In the genomic region with DNA sequence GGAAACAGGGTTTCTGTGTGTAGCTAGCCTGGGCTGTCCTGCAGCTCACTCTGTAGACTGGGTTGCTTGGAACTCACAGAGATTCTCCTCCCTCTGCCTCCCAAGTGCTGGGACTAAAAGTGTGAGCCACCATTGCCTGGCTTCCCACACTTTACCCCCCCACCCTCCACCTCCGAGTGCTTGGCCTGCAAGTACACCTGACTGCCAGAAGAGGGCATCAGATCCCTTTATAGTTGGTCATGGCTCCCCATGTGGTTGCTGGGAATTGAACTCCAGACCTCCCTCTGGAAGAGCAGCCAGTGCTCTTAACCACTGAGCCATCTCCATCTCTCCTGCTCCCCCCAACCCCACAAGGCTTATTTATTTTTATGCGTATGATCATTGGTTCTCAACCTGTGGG, we compare ENCODE assay signal across 10 mouse cellular contexts. TPM values are rescaled to one million over a fixed set of nuclear protein-coding genes. Genes with fewer than 3 reads are reported as not detected.
DNase-seq lines count a peak whose midpoint lies in the region; ATAC-seq and TF ChIP-seq lines count a peak whose summit lies in the region.
"Had no signal": no experiment of that assay in that cellular context is flagged by ENCODE, and none has a peak within 500 bp of the region (broad histone marks: within the 10 kb centered on the region; RNA-seq: fewer than 3 reads in every experiment).

No protein-coding gene starts in this region.

- ATAC-seq in heart, embryonic 11.5 days (replicated peaks; ENCODE audit: insufficient number of reproducible peaks, low FRiP score, low TSS enrichment): no peak
- peak; percentile 54 for ATAC-seq in Patski
- ATAC-seq in inflammation-experienced regulatory T-cells, adult 6 months: peak; percentile 85

- no peaks in the 10 kb centered on the region for H3K36me3 ChIP-seq in heart, embryonic 11.5 days (ENCODE audit: control insufficient read depth, insufficient read depth, low read length)
- H3K36me3 ChIP-seq in megakaryocyte, embryonic 14.5 days (replicated peaks; ENCODE audit: low read length): no peaks in the 10 kb centered on the region
- H3K36me3 ChIP-seq: embryonic facial prominence, embryonic 13.5 days had no signal

- no peak overlapping the region for H3K4me2 ChIP-seq in heart, embryonic 11.5 days
- H3K4me2 ChIP-seq: embryonic facial prominence, embryonic 13.5 days had no signal

- DNase-seq in heart, adult 18-20 months: peak; percentile 16 to 28
- DNase-seq in B cell, adult 2 months: peak; percentile 47 to 50
- DNase-seq in Patski (ENCODE audit: low read depth, low spot score): no peak
- DNase-seq in gastrocnemius, postnatal 4 days (ENCODE audit: low spot score in 2 of 2): no peak
- no peak for DNase-seq in frontal cortex, adult 2 months (ENCODE audit: extremely low spot score in 1 of 2, low spot score in 1 of 2)

- CTCF ChIA-PET in Patski (lab: Charles Lee): interaction anchor here (1.1 kb wide), 1 partner anchor 11 kb away, joined by 4 read pairs; no protein-coding TSS in a partner anchor

- H3K9me3 ChIP-seq in heart, embryonic 11.5 days (replicated peaks; ENCODE audit: control insufficient read depth, low read length): no peaks in the 10 kb centered on the region
- no peaks in the 10 kb centered on the region for H3K9me3 ChIP-seq in megakaryocyte, embryonic 14.5 days
- H3K9me3 ChIP-seq: embryonic facial prominence, embryonic 13.5 days had no signal

- H3K4me3 ChIP-seq in heart, embryonic 11.5 days (ENCODE audit: low read depth, low read length): no peak overlapping the region
- H3K4me3 ChIP-seq in megakaryocyte, embryonic 14.5 days (replicated peaks): peak overlapping the region; percentile 14
- H3K4me3 ChIP-seq: embryonic facial prominence, embryonic 13.5 days; myocyte had no signal

- H3K9ac ChIP-seq in heart, embryonic 11.5 days (ENCODE audit: low read depth, low read length): no peak overlapping the region
- H3K9ac ChIP-seq: embryonic facial prominence, embryonic 13.5 days had no signal

- TF ChIP-seq CTCF in Patski (IDR thresholded peaks at IDR 0.05): peak; percentile 73

- in situ Hi-C loops in Patski (cut with MboI; ENCODE audit: low pct_unique_long_range_greater_than_20kb): no loop called here

- H3K27me3 ChIP-seq in heart, embryonic 11.5 days (ENCODE audit: control insufficient read depth, insufficient read depth, low read length): no peaks in the 10 kb centered on the region
- H3K27me3 ChIP-seq in Patski: no peaks in the 10 kb centered on the region
- no peaks in the 10 kb centered on the region for H3K27me3 ChIP-seq in megakaryocyte, embryonic 14.5 days (replicated peaks)
- H3K27me3 ChIP-seq: embryonic facial prominence, embryonic 13.5 days had no signal

- H3K27ac ChIP-seq in heart, embryonic 11.5 days (ENCODE audit: low read depth, low read length): no peak overlapping the region
- H3K27ac ChIP-seq: embryonic facial prominence, embryonic 13.5 days had no signal

- POLR2A ChIA-PET in Patski (lab: Charles Lee): interaction anchor here (0.6 to 0.7 kb wide), 2 partner anchors 26 to 49 kb away, joined by 4 to 5 read pairs; no protein-coding TSS in a partner anchor

- H3K4me1 ChIP-seq in heart, embryonic 11.5 days (ENCODE audit: control insufficient read depth, insufficient read depth, low read length): no peaks in the 10 kb centered on the region
- H3K4me1 ChIP-seq in megakaryocyte, embryonic 14.5 days: peaks cover 33% of the 10 kb centered on the region

- 37% methylated on average over 2 of the region's 2 CpGs for WGBS in heart, embryonic 11.5 days (ENCODE audit: insufficient replicate concordance)

RNA-seq across cellular contexts. Expression of a gene that starts 5.7 kb away (rescaled TPM):
- 1 to 10 TPM in 1 of 2 experiments, under 1 TPM in 1; 0.45 to 1.1 TPM for total RNA-seq in heart, adult 18-20 months (2021)
- polyA plus RNA-seq in heart, embryonic 11.5 days (2014; fragmentation: Nextera tagmentation; extraction: Ambion mirVana): 1.0 and 2.4 TPM in 2 replicates
- 5.8 TPM for polyA plus RNA-seq in Patski (2021)
- 1 to 10 TPM in 1 of 3 experiments, not detected in 2; 1.8 TPM for polyA plus RNA-seq in inflammation-experienced regulatory T-cells, adult 6 months (2017; shearing (Covaris generic))
- 2.4 TPM in 1 of 2 replicates, not detected in the other for polyA plus RNA-seq in megakaryocyte, embryonic 14.5 days (2012; ENCODE audit: insufficient read depth, low replicate concordance)
- 1 to 10 TPM; 1.5 to 1.8 TPM for total RNA-seq in gastrocnemius, postnatal 4 days (2021)
- polyA plus RNA-seq in frontal cortex, adult 2 months (2012; rRNA removed): 4.1 and 4.7 TPM in 2 replicates

RNA-seq across cellular contexts. Expression of a gene that starts 15.7 kb away (rescaled TPM):
- total RNA-seq in heart, adult 18-20 months (2021): 10 to 100 TPM; 14.3 to 14.7 TPM
- 0.32 and 0.42 TPM in 2 replicates for polyA plus RNA-seq in heart, embryonic 11.5 days (2014; fragmentation: Nextera tagmentation; extraction: Ambion mirVana)
- 4.4 TPM for polyA plus RNA-seq in Patski (2021)
- polyA plus RNA-seq in inflammation-experienced regulatory T-cells, adult 6 months (2017; shearing (Covaris generic)): under 1 TPM; 0.23 to 0.52 (median 0.38) TPM
- polyA plus RNA-seq in megakaryocyte, embryonic 14.5 days (2012; ENCODE audit: insufficient read depth, low replicate concordance): 0.19 TPM in 1 of 2 replicates, not detected in the other
- 10 to 100 TPM; 85.0 to 98.6 TPM for total RNA-seq in gastrocnemius, postnatal 4 days (2021)
- polyA plus RNA-seq in frontal cortex, adult 2 months (2012; rRNA removed): 28.0 and 35.5 TPM in 2 replicates

RNA-seq across cellular contexts. Expression of a gene that starts 18.5 kb away (rescaled TPM):
- under 1 TPM; 0.46 to 0.69 TPM for total RNA-seq in heart, adult 18-20 months (2021)
- 4.8 and 5.8 TPM in 2 replicates for polyA plus RNA-seq in heart, embryonic 11.5 days (2014; fragmentation: Nextera tagmentation; extraction: Ambion mirVana)
- 4.0 TPM for polyA plus RNA-seq in Patski (2021)
- 1 to 10 TPM in 2 of 3 experiments, under 1 TPM in 1; 0.60 to 2.3 (median 1.5) TPM for polyA plus RNA-seq in inflammation-experienced regulatory T-cells, adult 6 months (2017; shearing (Covaris generic))
- polyA plus RNA-seq in megakaryocyte, embryonic 14.5 days (2012; ENCODE audit: insufficient read depth, low replicate concordance): 2.8 TPM in 1 of 2 replicates, not detected in the other
- total RNA-seq in gastrocnemius, postnatal 4 days (2021): 1 to 10 TPM; 1.5 to 2.0 TPM
- 6.1 and 7.5 TPM in 2 replicates for polyA plus RNA-seq in frontal cortex, adult 2 months (2012; rRNA removed)

RNA-seq across cellular contexts. Expression of a gene that starts 26.8 kb away (rescaled TPM):
- 1,000 to 10,000 TPM; 1,175 to 1,318 TPM for total RNA-seq in heart, adult 18-20 months (2021)
- 871 and 955 TPM in 2 replicates for polyA plus RNA-seq in heart, embryonic 11.5 days (2014; fragmentation: Nextera tagmentation; extraction: Ambion mirVana)
- polyA plus RNA-seq in Patski (2021): 686 TPM
- 100 to 1,000 TPM; 317 to 466 (median 338) TPM for polyA plus RNA-seq in inflammation-experienced regulatory T-cells, adult 6 months (2017; shearing (Covaris generic))
- 915 and 1,909 TPM in 2 replicates for polyA plus RNA-seq in megakaryocyte, embryonic 14.5 days (2012; ENCODE audit: insufficient read depth, low replicate concordance)
- total RNA-seq in gastrocnemius, postnatal 4 days (2021): 100 to 1,000 TPM; 413 to 416 TPM
- 775 and 986 TPM in 2 replicates for polyA plus RNA-seq in frontal cortex, adult 2 months (2012; rRNA removed)

RNA-seq across cellular contexts. Expression of a gene that starts 27.7 kb away (rescaled TPM):
- total RNA-seq in heart, adult 18-20 months (2021): 10 to 100 TPM; 14.6 to 18.4 TPM
- 16.3 and 16.7 TPM in 2 replicates for polyA plus RNA-seq in heart, embryonic 11.5 days (2014; fragmentation: Nextera tagmentation; extraction: Ambion mirVana)
- polyA plus RNA-seq in Patski (2021): 32.3 TPM
- polyA plus RNA-seq in inflammation-experienced regulatory T-cells, adult 6 months (2017; shearing (Covaris generic)): 1 to 10 TPM; 3.5 to 4.8 (median 4.4) TPM
- 3.5 and 13.7 TPM in 2 replicates for polyA plus RNA-seq in megakaryocyte, embryonic 14.5 days (2012; ENCODE audit: insufficient read depth, low replicate concordance)
- total RNA-seq in gastrocnemius, postnatal 4 days (2021): 10 to 100 TPM; 21.3 to 22.0 TPM
- 38.1 and 40.1 TPM in 2 replicates for polyA plus RNA-seq in frontal cortex, adult 2 months (2012; rRNA removed)

Comparison
In these comparisons a context has a peak if more than half of its experiments do, and no peak if none do; other contexts are left out.
1. DNase-seq: peak in heart, adult 18-20 months (2 of 2) and B cell, adult 2 months (2 of 2); none in Patski (single experiment), gastrocnemius, postnatal 4 days (0 of 2) and frontal cortex, adult 2 months (0 of 2).